Mouse (Mus musculus) MEL (cell line): ENCODE measurements around the gene Rora. TPM values are rescaled to one million over a fixed set of nuclear protein-coding genes. Genes with fewer than 3 reads are reported as not detected.

ENCODE experiments used
- DNase-seq: peaks from one replicate; pipeline ENCODE4 v3.0.0; 2011; ENCODE audit warnings: low read depth, low spot score
- H3K27ac ChIP-seq: 2 replicates; pipeline ENCODE4 v1.5.1; 2012; ENCODE audit warnings: low read depth, mild to moderate bottlenecking, control low read depth, low read length, moderate library complexity; ENCODE audit not compliant: control insufficient read depth
- H3K27me3 ChIP-seq, 2 experiments: fragments of 150-350 bp in 1 of 2; sonication (generic) in 1 of 2; 2 replicates each; pipeline ENCODE4 v1.6.1; 2012; ENCODE audit warnings: low read length in 2 of 2, mild to moderate bottlenecking in 2 of 2, improper control_type of control experiment in 1 of 2, moderate library complexity in 1 of 2; ENCODE audit not compliant: insufficient read depth in 2 of 2, control insufficient read depth in 1 of 2
- H3K36me3 ChIP-seq, 2 experiments: 2 replicates each; pipeline ENCODE4 v1.6.1; 2012 to 2014; ENCODE audit warnings: low read length in 2 of 2, improper control_type of control experiment in 1 of 2, inconsistent platforms in 1 of 2, mild to moderate bottlenecking in 1 of 2; ENCODE audit not compliant: insufficient read depth in 2 of 2, control insufficient read depth in 1 of 2
- H3K4me1 ChIP-seq, 2 experiments: fragments of 150-350 bp in 1 of 2; sonication (generic) in 1 of 2; 2 replicates each; pipeline ENCODE4 v1.6.1; 2012; ENCODE audit warnings: low read length in 2 of 2, improper control_type of control experiment in 1 of 2, mild to moderate bottlenecking in 1 of 2; ENCODE audit not compliant: insufficient read depth in 2 of 2, control insufficient read depth in 1 of 2
- H3K4me3 ChIP-seq, 2 experiments: fragments of 150-350 bp in 1 of 2; sonication (generic) in 1 of 2; 2 replicates each; pipeline ENCODE4 v1.5.1; 2012; ENCODE audit warnings: low read depth in 2 of 2, low read length in 2 of 2, mild to moderate bottlenecking in 2 of 2, moderate library complexity in 2 of 2, control low read depth in 1 of 2, improper control_type of control experiment in 1 of 2; ENCODE audit not compliant: control insufficient read depth in 1 of 2, insufficient read depth in 1 of 2
- H3K79me2 ChIP-seq: 2 replicates; pipeline ENCODE4 v1.6.1; 2012; ENCODE audit warnings: mild to moderate bottlenecking, low read length, moderate library complexity; ENCODE audit not compliant: control insufficient read depth, poor library complexity, insufficient read depth
- H3K9ac ChIP-seq: 2 replicates; pipeline ENCODE4 v1.6.1; 2012; ENCODE audit warnings: low read depth, mild to moderate bottlenecking, control low read depth, low read length, moderate library complexity; ENCODE audit not compliant: control insufficient read depth, poor library complexity, severe bottlenecking
- H3K9me3 ChIP-seq: fragments of 150-350 bp; sonication (generic); replicated peaks from 2 replicates; pipeline ENCODE4 v1.6.1; 2012; ENCODE audit warnings: mild to moderate bottlenecking, low read length, improper control_type of control experiment, moderate library complexity; ENCODE audit not compliant: insufficient read depth
- CHD2 ChIP-seq: IDR thresholded peaks from 2 replicates; pipeline ENCODE4 v1.6.1; 2011; ENCODE audit warnings: low read length, improper control_type of control experiment
- E2F4 ChIP-seq: IDR thresholded peaks from 2 replicates; pipeline ENCODE4 v1.6.1; 2011; ENCODE audit warnings: low read depth, low read length, improper control_type of control experiment, borderline replicate concordance
- ELF1 ChIP-seq: IDR thresholded peaks from 2 replicates; pipeline ENCODE4 v1.6.1; 2014; ENCODE audit warnings: low read depth, mild to moderate bottlenecking, inconsistent platforms, low read length, improper control_type of control experiment, moderate library complexity
- EP300 ChIP-seq, 2 experiments: IDR thresholded peaks; 2 replicates each; pipeline ENCODE4 v1.6.1; 2011; ENCODE audit warnings: improper control_type of control experiment in 2 of 2, low read length in 2 of 2, low read depth in 1 of 2, mild to moderate bottlenecking in 1 of 2
- ETS1 ChIP-seq: IDR thresholded peaks from 2 replicates; pipeline ENCODE4 v1.6.1; 2012; ENCODE audit warnings: low read depth, mild to moderate bottlenecking, inconsistent platforms, low read length, improper control_type of control experiment, moderate library complexity
- GATA1 ChIP-seq: IDR thresholded peaks from 2 replicates; pipeline ENCODE4 v1.6.1; 2011; ENCODE audit warnings: low read depth, low read length, improper control_type of control experiment
- HCFC1 ChIP-seq: IDR thresholded peaks from 2 replicates; pipeline ENCODE4 v1.6.1; 2012; ENCODE audit warnings: low read depth, mild to moderate bottlenecking, inconsistent platforms, low read length, improper control_type of control experiment, moderate library complexity
- KAT2A ChIP-seq: conservative IDR thresholded peaks from 2 replicates; pipeline ENCODE4 v1.6.1; 2012; ENCODE audit warnings: low read depth, low read length, improper control_type of control experiment, inconsistent platforms
- MYC ChIP-seq: IDR thresholded peaks from 2 replicates; pipeline ENCODE4 v1.6.1; 2011; ENCODE audit warnings: low read depth, mild to moderate bottlenecking, low read length, improper control_type of control experiment, moderate library complexity
- NELFE ChIP-seq: IDR thresholded peaks from 2 replicates; pipeline ENCODE4 v1.6.1; 2011; ENCODE audit warnings: low read depth, low read length, improper control_type of control experiment
- NRF1 ChIP-seq: IDR thresholded peaks from 2 replicates; pipeline ENCODE4 v1.6.1; 2014; ENCODE audit warnings: low read depth, mild to moderate bottlenecking, inconsistent platforms, low read length, improper control_type of control experiment, moderate library complexity; ENCODE audit not compliant: poor library complexity, insufficient read depth, severe bottlenecking
- POLR2AphosphoS2 ChIP-seq: IDR thresholded peaks from 2 replicates; pipeline ENCODE4 v1.6.1; 2011; ENCODE audit warnings: low read length, improper control_type of control experiment
- RAD21 ChIP-seq: IDR thresholded peaks from 2 replicates; pipeline ENCODE4 v1.6.1; 2011; ENCODE audit warnings: mild to moderate bottlenecking, low read depth, low read length, improper control_type of control experiment
- SIN3A ChIP-seq: IDR thresholded peaks from 2 replicates; pipeline ENCODE4 v1.6.1; 2012; ENCODE audit warnings: low read length, improper control_type of control experiment, inconsistent platforms
- TAL1 ChIP-seq: IDR thresholded peaks from 2 replicates; pipeline ENCODE4 v1.6.1; 2012; ENCODE audit warnings: mild to moderate bottlenecking, inconsistent platforms, low read length, moderate library complexity, mixed read lengths
- TBP ChIP-seq: IDR thresholded peaks from 2 replicates; pipeline ENCODE4 v1.8.0; 2011; ENCODE audit warnings: low read depth, low read length, improper control_type of control experiment
- UBTF ChIP-seq: IDR thresholded peaks from 2 replicates; pipeline ENCODE4 v1.6.1; 2012; ENCODE audit warnings: low read depth, mild to moderate bottlenecking, inconsistent platforms, low read length, improper control_type of control experiment, moderate library complexity, borderline replicate concordance; ENCODE audit not compliant: insufficient read depth
- ZC3H11A ChIP-seq: IDR thresholded peaks from 2 replicates; pipeline ENCODE4 v1.6.1; 2012; ENCODE audit warnings: low read depth, mild to moderate bottlenecking, inconsistent platforms, low read length, improper control_type of control experiment
- ZKSCAN1 ChIP-seq: IDR thresholded peaks from 2 replicates; pipeline ENCODE4 v1.6.1; 2012; ENCODE audit warnings: low read depth, mild to moderate bottlenecking, inconsistent platforms, low read length, improper control_type of control experiment, moderate library complexity
- polyA plus RNA-seq, 2 experiments: library from polyadenylated mRNA; stranded (reverse) in 1 of 2; unstranded in 1 of 2; fragments of >175 nt in 1 of 2; fragments of >200 nt in 1 of 2; gene quantifications; 2 replicates each; pipeline versions ENCODE4 v1.2.1 to v1.2.4; 2012; ENCODE audit warnings: low replicate concordance in 2 of 2, low read depth in 1 of 2; ENCODE audit not compliant: insufficient read length in 2 of 2, insufficient read depth in 1 of 2, missing spikeins in 1 of 2
- total RNA-seq: library from RNA; depleted of rRNA; stranded (reverse); fragments of 300-350 nt; gene quantifications from 2 replicates; pipeline ENCODE4 v1.2.3, GENCODE M21; 2012

Gene Rora
- total and polyA plus RNA-seq, 3 experiments, result not detected

- no peak overlapping the region for H3K4me3 ChIP-seq
- no peaks in the 10 kb centered on the region for H3K79me2 ChIP-seq
- no peak overlapping the region for H3K27ac ChIP-seq
- no peaks in the 10 kb centered on the region for H3K27me3 ChIP-seq
- no peak overlapping the region for H3K9ac ChIP-seq
- no peaks in the 10 kb centered on the region for H3K9me3 ChIP-seq
- H3K36me3 ChIP-seq, result no peaks in the 10 kb centered on the region
- DNase-seq, result no peak
- H3K4me1 ChIP-seq, result no peaks in the 10 kb centered on the region
- TF ChIP-seq MYC (no peak), CHD2 (no peak), TAL1 (no peak), SIN3A (no peak), GATA1 (no peak), TBP (no peak), POLR2AphosphoS2 (no peak), ETS1 (no peak), HCFC1 (no peak), ELF1 (no peak), EP300 (IDR thresholded peaks at IDR 0.05; ENCODE audit: low read depth in 1 of 2, low read length in 2 of 2) (no peak), NELFE (no peak), UBTF (no peak), NRF1 (no peak), KAT2A (no peak), RAD21 (no peak)
Observed at GRCm38 (mm10) chr9:68988162-68988911, 334.8 kb downstream of the Rora start.

GRCm38 (mm10) chr9:68989885-68990449, 336.4 kb downstream of the Rora start:
- no peak for DNase-seq
- no peaks in the 10 kb centered on the region for H3K9me3 ChIP-seq
- H3K27me3 ChIP-seq, result no peaks in the 10 kb centered on the region
- no peaks in the 10 kb centered on the region for H3K79me2 ChIP-seq
- no peaks in the 10 kb centered on the region for H3K4me1 ChIP-seq
- no peaks in the 10 kb centered on the region for H3K36me3 ChIP-seq
- H3K4me3 ChIP-seq, result no peak overlapping the region
- H3K9ac ChIP-seq, result no peak overlapping the region
- H3K27ac ChIP-seq, result no peak overlapping the region
- TF ChIP-seq ZC3H11A, result no peak
- TF ChIP-seq ZKSCAN1, result no peak
- TF ChIP-seq E2F4, result no peak
